23 mouse cellular contexts compared by ENCODE assay signal in genomic region chr4:39765586-39765985, GRCm38 (mm10).
DNase-seq lines count a peak whose midpoint lies in the region; ATAC-seq and TF ChIP-seq lines count a peak whose summit lies in the region.
"Had no signal": no experiment of that assay in that cellular context is flagged by ENCODE, and none has a peak within 500 bp of the region (broad histone marks: within the 10 kb centered on the region; RNA-seq: fewer than 3 reads in every experiment).

No protein-coding gene starts in this region.

- H3K9ac ChIP-seq in embryonic facial prominence, embryonic 14.5 days (ENCODE audit: low read depth, low read length) = no peak overlapping the region
- H3K9ac ChIP-seq in lung, postnatal 0 days (replicated peaks; ENCODE audit: low read depth) = no peak overlapping the region
- H3K9ac ChIP-seq: embryonic facial prominence, embryonic 13.5 days; forebrain, embryonic 13.5 days; hindbrain, embryonic 12.5 days; hindbrain, embryonic 15.5 days had no signal

- no peak for TF ChIP-seq POLR2A in lung, adult 2 months (IDR thresholded peaks at IDR 0.05; ENCODE audit: borderline replicate concordance, extremely low read depth, low read depth, low read length)

- H3K4me3 ChIP-seq in embryonic facial prominence, embryonic 14.5 days (ENCODE audit: low read depth, low read length) = no peak overlapping the region
- H3K4me3 ChIP-seq in embryonic facial prominence, embryonic 10.5 days = no peak overlapping the region
- H3K4me3 ChIP-seq in lung, postnatal 0 days (ENCODE audit: low read depth, low read length) = no peak overlapping the region
- no peak overlapping the region for H3K4me3 ChIP-seq in lung, adult 2 months (replicated peaks; ENCODE audit: extremely low read depth, low read depth, low read length)
- H3K4me3 ChIP-seq: embryonic facial prominence, embryonic 13.5 days; forebrain, embryonic 10.5 days; forebrain, embryonic 13.5 days; heart, adult 2 months; hindbrain, embryonic 12.5 days; hindbrain, embryonic 15.5 days had no signal

- H3K27me3 ChIP-seq in embryonic facial prominence, embryonic 14.5 days (replicated peaks; ENCODE audit: control insufficient read depth, insufficient read depth, low read length) = no peaks in the 10 kb centered on the region
- H3K27me3 ChIP-seq in embryonic facial prominence, embryonic 10.5 days (replicated peaks; ENCODE audit: low read depth, poor library complexity, severe bottlenecking) = no peaks in the 10 kb centered on the region
- H3K27me3 ChIP-seq in lung, postnatal 0 days (replicated peaks; ENCODE audit: insufficient read depth, low read length) = no peaks in the 10 kb centered on the region
- H3K27me3 ChIP-seq: embryonic facial prominence, embryonic 13.5 days; forebrain, embryonic 13.5 days; hindbrain, embryonic 12.5 days; hindbrain, embryonic 15.5 days had no signal

- H3K36me3 ChIP-seq in embryonic facial prominence, embryonic 14.5 days (ENCODE audit: control insufficient read depth, insufficient read depth, low read length) = no peaks in the 10 kb centered on the region
- no peaks in the 10 kb centered on the region for H3K36me3 ChIP-seq in embryonic facial prominence, embryonic 10.5 days (replicated peaks)
- H3K36me3 ChIP-seq in lung, postnatal 0 days (ENCODE audit: insufficient read depth, low read length) = no peaks in the 10 kb centered on the region
- H3K36me3 ChIP-seq: embryonic facial prominence, embryonic 13.5 days; forebrain, embryonic 10.5 days; hindbrain, embryonic 12.5 days; hindbrain, embryonic 15.5 days had no signal

- no peak overlapping the region for H3K4me2 ChIP-seq in embryonic facial prominence, embryonic 14.5 days (ENCODE audit: low read depth, low read length)
- no peak overlapping the region for H3K4me2 ChIP-seq in lung, postnatal 0 days (replicated peaks; ENCODE audit: low read depth, low read length)
- H3K4me2 ChIP-seq: embryonic facial prominence, embryonic 13.5 days; forebrain, embryonic 13.5 days; heart, embryonic 11.5 days; hindbrain, embryonic 12.5 days; hindbrain, embryonic 15.5 days had no signal

- ATAC-seq in embryonic facial prominence, embryonic 14.5 days (ENCODE audit: low read depth) = no peak
- ATAC-seq in lung, postnatal 0 days = no peak
- ATAC-seq: activated CD4-positive, CD25-positive, alpha-beta regulatory T cell, adult 4 months; forebrain, embryonic 13.5 days; forebrain, embryonic 16.5 days had no signal

- no peak for TF ChIP-seq CTCF in lung, postnatal 0 days (IDR thresholded peaks at IDR 0.05)
- no peak for TF ChIP-seq CTCF in lung, adult 2 months (IDR thresholded peaks at IDR 0.05; ENCODE audit: insufficient read depth, low read length)

- H3K27ac ChIP-seq in embryonic facial prominence, embryonic 14.5 days (replicated peaks; ENCODE audit: low read depth, low read length) = no peak overlapping the region
- no peak overlapping the region for H3K27ac ChIP-seq in embryonic facial prominence, embryonic 10.5 days (replicated peaks)
- H3K27ac ChIP-seq in lung, postnatal 0 days (ENCODE audit: low read length) = no peak overlapping the region
- H3K27ac ChIP-seq: embryonic facial prominence, embryonic 13.5 days; forebrain, embryonic 10.5 days; forebrain, embryonic 13.5 days; heart, adult 2 months; hindbrain, embryonic 12.5 days; hindbrain, embryonic 15.5 days had no signal

- H3K9me3 ChIP-seq in embryonic facial prominence, embryonic 14.5 days (ENCODE audit: control insufficient read depth, low read length) = no peaks in the 10 kb centered on the region
- H3K9me3 ChIP-seq in embryonic facial prominence, embryonic 10.5 days = peaks cover 3% of the 10 kb centered on the region; the same call in 1 of the 2 replicates
- H3K9me3 ChIP-seq in lung, postnatal 0 days (ENCODE audit: low read length) = no peaks in the 10 kb centered on the region
- H3K9me3 ChIP-seq: embryonic facial prominence, embryonic 13.5 days; forebrain, embryonic 10.5 days; hindbrain, embryonic 12.5 days had no signal

- WGBS in embryonic facial prominence, embryonic 14.5 days = 54% methylated on average over 2 of the region's 2 CpGs
- 89% methylated on average over 2 of the region's 2 CpGs for WGBS in embryonic facial prominence, embryonic 10.5 days
- 46% methylated on average over 2 of the region's 2 CpGs for WGBS in lung, postnatal 0 days
- WGBS in lung, adult 2 months = 45% methylated on average over 2 of the region's 2 CpGs

- DNase-seq in embryonic facial prominence, embryonic 14.5 days (ENCODE audit: low spot score) = peak; percentile 73
- no peak for DNase-seq in embryonic facial prominence, embryonic 10.5 days (ENCODE audit: low spot score)
- peak; percentile 2 for DNase-seq in layer of hippocampus, adult 9-10 months (ENCODE audit: low spot score)
- no peak for DNase-seq in layer of hippocampus, postnatal 10 days (ENCODE audit: low spot score in 2 of 2)
- peak; percentile 24 for DNase-seq in lung, postnatal 0 days (ENCODE audit: low spot score)
- no peak for DNase-seq in lung, adult 2 months
- DNase-seq: adrenal gland, adult 8-10 months; adrenal gland, postnatal 25 days; cerebellum, adult 11 months; cerebellum, adult 2 months; cerebellum, adult 9-11 months; cerebellum, postnatal 25 days; gastrocnemius, postnatal 10 days; gastrocnemius, postnatal 36 days; heart, adult 2 months had no signal

- no peaks in the 10 kb centered on the region for H3K4me1 ChIP-seq in embryonic facial prominence, embryonic 14.5 days (ENCODE audit: control insufficient read depth, insufficient read depth, low read length)
- H3K4me1 ChIP-seq in embryonic facial prominence, embryonic 10.5 days = no peaks in the 10 kb centered on the region
- no peaks in the 10 kb centered on the region for H3K4me1 ChIP-seq in lung, postnatal 0 days (ENCODE audit: insufficient read depth, low read depth, low read length)
- H3K4me1 ChIP-seq in lung, adult 2 months (ENCODE audit: control insufficient read depth, insufficient read depth, low read length) = no peaks in the 10 kb centered on the region
- H3K4me1 ChIP-seq: embryonic facial prominence, embryonic 13.5 days; forebrain, embryonic 10.5 days; forebrain, embryonic 13.5 days; hindbrain, embryonic 12.5 days; hindbrain, embryonic 15.5 days had no signal

- TF ChIP-seq EP300 in lung, postnatal 0 days (IDR thresholded peaks at IDR 0.05) = 0 out of 2 replicates have a peak, but pooled peaks have one; percentile 13

Comparison
In these comparisons a context has a peak if more than half of its experiments do, and no peak if none do; other contexts are left out.
1. DNase-seq: peak in embryonic facial prominence, embryonic 14.5 days (single experiment), layer of hippocampus, adult 9-10 months (single experiment) and lung, postnatal 0 days (single experiment); none in embryonic facial prominence, embryonic 10.5 days (single experiment), layer of hippocampus, postnatal 10 days (0 of 2) and lung, adult 2 months (single experiment).